Mouse (Mus musculus): Measurements from ENCODE around the gene Kif5c. TPM values are rescaled to one million over a fixed set of nuclear protein-coding genes. Genes with fewer than 3 reads are reported as not detected.
A peak's percentile ranks its signal among the peaks of the same experiment; 100 is the strongest.

The Kif5c gene
- polyA plus RNA-seq, 1 experiment from 2014 or later = 251 TPM

- ATAC-seq (ENCODE audit: low FRiP score, low TSS enrichment) (no peak), DNase-seq (no peak)
- H3K9ac ChIP-seq (replicated peaks; ENCODE audit: low read length) = no peak overlapping the region
- H3K4me1 ChIP-seq (ENCODE audit: control insufficient read depth, insufficient read depth, low read length) = peaks cover 22% of the 10 kb centered on the region
- no peaks in the 10 kb centered on the region for H3K27me3 ChIP-seq (ENCODE audit: control insufficient read depth, insufficient read depth, low read length)
- no peak overlapping the region for H3K4me2 ChIP-seq (ENCODE audit: low read length)
- H3K27ac ChIP-seq (replicated peaks; ENCODE audit: low read depth, low read length) = no peak overlapping the region
- no peak overlapping the region for H3K4me3 ChIP-seq (replicated peaks; ENCODE audit: low read depth, low read length)
- H3K36me3 ChIP-seq (ENCODE audit: control insufficient read depth, insufficient read depth, low read length) = no peaks in the 10 kb centered on the region
- no peaks in the 10 kb centered on the region for H3K9me3 ChIP-seq (ENCODE audit: control insufficient read depth, low read length)
Measured at GRCm38 (mm10) chr2:49661348-49661747, 42.2 kb downstream of the Kif5c start.

- peaks cover 20% of the 10 kb centered on the region for H3K4me1 ChIP-seq (ENCODE audit: control insufficient read depth, insufficient read depth, low read length)
- no peaks in the 10 kb centered on the region for H3K27me3 ChIP-seq (ENCODE audit: control insufficient read depth, insufficient read depth, low read length)
- no peaks in the 10 kb centered on the region for H3K9me3 ChIP-seq (ENCODE audit: control insufficient read depth, low read length)
- no peak overlapping the region for H3K27ac ChIP-seq (replicated peaks; ENCODE audit: low read depth, low read length)
- ATAC-seq (ENCODE audit: low FRiP score, low TSS enrichment) = no peak
- 91% methylated on average over 3 of the region's 3 CpGs for WGBS
- no peak for DNase-seq
- H3K9ac ChIP-seq (replicated peaks; ENCODE audit: low read length) = no peak overlapping the region
- H3K4me3 ChIP-seq (replicated peaks; ENCODE audit: low read depth, low read length) = no peak overlapping the region
- no peak overlapping the region for H3K4me2 ChIP-seq (ENCODE audit: low read length)
- H3K36me3 ChIP-seq (ENCODE audit: control insufficient read depth, insufficient read depth, low read length) = no peaks in the 10 kb centered on the region
Measured at GRCm38 (mm10) chr2:49661872-49662271, 42.8 kb downstream of the Kif5c start.

- peak overlapping the region; percentile 82 for H3K27ac ChIP-seq (replicated peaks; ENCODE audit: low read depth, low read length)
- H3K4me2 ChIP-seq (ENCODE audit: low read length) = peak overlapping the region; percentile 18
- no peaks in the 10 kb centered on the region for H3K27me3 ChIP-seq (ENCODE audit: control insufficient read depth, insufficient read depth, low read length)
- ATAC-seq (ENCODE audit: low FRiP score, low TSS enrichment) = no peak
- H3K4me1 ChIP-seq (ENCODE audit: control insufficient read depth, insufficient read depth, low read length) = peaks cover 48% of the 10 kb centered on the region
- no peaks in the 10 kb centered on the region for H3K9me3 ChIP-seq (ENCODE audit: control insufficient read depth, low read length)
- no peak overlapping the region for H3K4me3 ChIP-seq (replicated peaks; ENCODE audit: low read depth, low read length)
- no peaks in the 10 kb centered on the region for H3K36me3 ChIP-seq (ENCODE audit: control insufficient read depth, insufficient read depth, low read length)
- DNase-seq = no peak
- H3K9ac ChIP-seq (replicated peaks; ENCODE audit: low read length) = peak overlapping the region; percentile 13; the same call in 1 of the 2 replicates
- WGBS = 55% methylated on average over 12 of the region's 12 CpGs
Measured at GRCm38 (mm10) chr2:49671753-49672500, 52.8 kb downstream of the Kif5c start.

GRCm38 (mm10) chr2:49672501-49672874 lies 53.4 kb downstream of the Kif5c start:
- peak; percentile 64 for DNase-seq
- H3K9ac ChIP-seq (replicated peaks; ENCODE audit: low read length) = peak overlapping the region; percentile 13; the same call in 1 of the 2 replicates
- no peaks in the 10 kb centered on the region for H3K9me3 ChIP-seq (ENCODE audit: control insufficient read depth, low read length)
- 24% methylated on average over 7 of the region's 7 CpGs for WGBS
- H3K27me3 ChIP-seq (ENCODE audit: control insufficient read depth, insufficient read depth, low read length) = no peaks in the 10 kb centered on the region
- peak; percentile 65; the same call in 1 of the 2 replicates for ATAC-seq (ENCODE audit: low FRiP score, low TSS enrichment)
- H3K27ac ChIP-seq (replicated peaks; ENCODE audit: low read depth, low read length) = peak overlapping the region; percentile 82
- H3K4me3 ChIP-seq (replicated peaks; ENCODE audit: low read depth, low read length) = no peak overlapping the region
- H3K36me3 ChIP-seq (ENCODE audit: control insufficient read depth, insufficient read depth, low read length) = no peaks in the 10 kb centered on the region
- H3K4me2 ChIP-seq (ENCODE audit: low read length) = peak overlapping the region; percentile 18
- peaks cover 48% of the 10 kb centered on the region for H3K4me1 ChIP-seq (ENCODE audit: control insufficient read depth, insufficient read depth, low read length)

- no peak for ATAC-seq (ENCODE audit: low FRiP score, low TSS enrichment)
- Histone ChIP-seq H3K9me3 (ENCODE audit: control insufficient read depth, low read length) (no peaks in the 10 kb centered on the region), H3K4me3 (replicated peaks; ENCODE audit: low read depth, low read length) (no peak overlapping the region), H3K4me2 (ENCODE audit: low read length) (no peak overlapping the region), H3K4me1 (ENCODE audit: control insufficient read depth, insufficient read depth, low read length) (peaks cover 62% of the 10 kb centered on the region), H3K27me3 (ENCODE audit: control insufficient read depth, insufficient read depth, low read length) (no peaks in the 10 kb centered on the region), H3K36me3 (ENCODE audit: control insufficient read depth, insufficient read depth, low read length) (no peaks in the 10 kb centered on the region), H3K9ac (replicated peaks; ENCODE audit: low read length) (no peak overlapping the region), H3K27ac (replicated peaks; ENCODE audit: low read depth, low read length) (no peak overlapping the region)
- WGBS = 79% methylated on average over 12 of the region's 12 CpGs
- no peak for DNase-seq
Measured at GRCm38 (mm10) chr2:49676020-49676419, 56.9 kb downstream of the Kif5c start.

GRCm38 (mm10) chr2:49678386-49678785 lies 59.3 kb downstream of the Kif5c start:
- H3K27ac ChIP-seq (replicated peaks; ENCODE audit: low read depth, low read length) = peak overlapping the region; percentile 69
- 71% methylated on average over 7 of the region's 7 CpGs for WGBS

GRCm38 (mm10) chr2:49679135-49679964 lies 60.3 kb downstream of the Kif5c start:
- Histone ChIP-seq H3K27ac (replicated peaks; ENCODE audit: low read depth, low read length) (peak overlapping the region; percentile 69), H3K4me1 (ENCODE audit: control insufficient read depth, insufficient read depth, low read length) (peaks cover 47% of the 10 kb centered on the region), H3K4me2 (ENCODE audit: low read length) (no peak overlapping the region; the same call in 1 of the 2 replicates), H3K4me3 (replicated peaks; ENCODE audit: low read depth, low read length) (no peak overlapping the region), H3K9ac (replicated peaks; ENCODE audit: low read length) (no peak overlapping the region; the same call in 1 of the 2 replicates), H3K27me3 (ENCODE audit: control insufficient read depth, insufficient read depth, low read length) (no peaks in the 10 kb centered on the region), H3K9me3 (ENCODE audit: control insufficient read depth, low read length) (no peaks in the 10 kb centered on the region), H3K36me3 (ENCODE audit: control insufficient read depth, insufficient read depth, low read length) (peaks cover 3% of the 10 kb centered on the region; the same call in 1 of the 2 replicates)
- DNase-seq (peak; percentile 56), ATAC-seq (ENCODE audit: low FRiP score, low TSS enrichment) (peak; percentile 74)
- 43% methylated on average over 16 of the region's 16 CpGs for WGBS

More at GRCm38 (mm10) chr2:49678386-49678785, 59.3 kb downstream of the Kif5c start:
- H3K9ac ChIP-seq (replicated peaks; ENCODE audit: low read length) = no peak overlapping the region
- no peaks in the 10 kb centered on the region for H3K27me3 ChIP-seq (ENCODE audit: control insufficient read depth, insufficient read depth, low read length)
- H3K36me3 ChIP-seq (ENCODE audit: control insufficient read depth, insufficient read depth, low read length) = 0 out of 2 replicates have a peak, but pooled peaks cover 3% of the 10 kb centered on the region
- no peak for ATAC-seq (ENCODE audit: low FRiP score, low TSS enrichment)
- H3K4me2 ChIP-seq (ENCODE audit: low read length) = no peak overlapping the region
- no peak for DNase-seq
- peaks cover 47% of the 10 kb centered on the region for H3K4me1 ChIP-seq (ENCODE audit: control insufficient read depth, insufficient read depth, low read length)
- no peak overlapping the region for H3K4me3 ChIP-seq (replicated peaks; ENCODE audit: low read depth, low read length)
- no peaks in the 10 kb centered on the region for H3K9me3 ChIP-seq (ENCODE audit: control insufficient read depth, low read length)

GRCm38 (mm10) chr2:49682754-49683153 lies 63.7 kb downstream of the Kif5c start:
- Histone ChIP-seq H3K9me3 (ENCODE audit: control insufficient read depth, low read length) (no peaks in the 10 kb centered on the region), H3K4me1 (ENCODE audit: control insufficient read depth, insufficient read depth, low read length) (peaks cover 42% of the 10 kb centered on the region), H3K27ac (replicated peaks; ENCODE audit: low read depth, low read length) (peak overlapping the region; percentile 74), H3K4me3 (replicated peaks; ENCODE audit: low read depth, low read length) (no peak overlapping the region), H3K36me3 (ENCODE audit: control insufficient read depth, insufficient read depth, low read length) (peaks cover 14% of the 10 kb centered on the region; the same call in 1 of the 2 replicates), H3K4me2 (ENCODE audit: low read length) (no peak overlapping the region), H3K27me3 (ENCODE audit: control insufficient read depth, insufficient read depth, low read length) (no peaks in the 10 kb centered on the region), H3K9ac (replicated peaks; ENCODE audit: low read length) (no peak overlapping the region)
- 0 out of 2 replicates have a peak, but pooled peaks have one; percentile 4 for ATAC-seq (ENCODE audit: low FRiP score, low TSS enrichment)
- WGBS = 42% methylated on average over 6 of the region's 6 CpGs
- DNase-seq = peak; percentile 82
